Mouse (Mus musculus): ENCODE measurements at regions not wholly inside any gene's neighbourhood (a gene's known extent, or its start where the extent isn't known, plus 50 kb on each side); places are given as distances from the start of the nearest gene placed in this dataset.
A peak's percentile ranks its signal among the peaks of the same experiment; 100 is the strongest.

GRCm38 (mm10) chr2:107609872-107610559 lies 319.6 kb downstream of the Kcna4 start:
- no peak for ATAC-seq (replicated peaks)
- no peak overlapping the region for H3K9ac ChIP-seq
- no peak overlapping the region for H3K4me2 ChIP-seq
- H3K9me3 ChIP-seq, result no peaks in the 10 kb centered on the region
- no peaks in the 10 kb centered on the region for H3K27me3 ChIP-seq (replicated peaks)
- WGBS, result 63% methylated on average over 5 of the region's 5 CpGs
- H3K4me3 ChIP-seq, result no peak overlapping the region
- no peak overlapping the region for H3K27ac ChIP-seq
- H3K4me1 ChIP-seq, result no peaks in the 10 kb centered on the region
- H3K36me3 ChIP-seq (replicated peaks), result no peaks in the 10 kb centered on the region

- Histone ChIP-seq H3K4me1 (no peaks in the 10 kb centered on the region), H3K9ac (no peak overlapping the region), H3K9me3 (no peaks in the 10 kb centered on the region), H3K27ac (no peak overlapping the region), H3K4me2 (no peak overlapping the region), H3K4me3 (no peak overlapping the region), H3K27me3 (replicated peaks) (no peaks in the 10 kb centered on the region), H3K36me3 (replicated peaks) (no peaks in the 10 kb centered on the region)
- 44% methylated on average over 5 of the region's 5 CpGs for WGBS
- ATAC-seq (replicated peaks), result no peak
Observed at GRCm38 (mm10) chr2:107611811-107612210, 321.4 kb downstream of the Kcna4 start.

- Histone ChIP-seq H3K27ac (no peak overlapping the region), H3K9me3 (no peaks in the 10 kb centered on the region), H3K4me3 (no peak overlapping the region), H3K27me3 (replicated peaks) (no peaks in the 10 kb centered on the region), H3K4me1 (no peaks in the 10 kb centered on the region), H3K4me2 (no peak overlapping the region), H3K9ac (no peak overlapping the region), H3K36me3 (replicated peaks) (no peaks in the 10 kb centered on the region)
- no peak for ATAC-seq (replicated peaks)
- 14% methylated on average over 2 of the region's 2 CpGs for WGBS
Observed at GRCm38 (mm10) chr2:107612221-107612620, 321.8 kb downstream of the Kcna4 start.

- H3K9me3 ChIP-seq, result no peaks in the 10 kb centered on the region
- H3K9ac ChIP-seq, result no peak overlapping the region
- H3K27ac ChIP-seq, result no peak overlapping the region
- WGBS, result 68% methylated on average over 3 of the region's 3 CpGs
- no peaks in the 10 kb centered on the region for H3K36me3 ChIP-seq (replicated peaks)
- H3K4me3 ChIP-seq, result no peak overlapping the region
- no peak for ATAC-seq (replicated peaks)
- no peaks in the 10 kb centered on the region for H3K4me1 ChIP-seq
- no peaks in the 10 kb centered on the region for H3K27me3 ChIP-seq (replicated peaks)
- no peak overlapping the region for H3K4me2 ChIP-seq
Observed at GRCm38 (mm10) chr2:107614715-107615114, 324.3 kb downstream of the Kcna4 start.

GRCm38 (mm10) chr2:107627458-107627857 lies 337.0 kb downstream of the Kcna4 start:
- Histone ChIP-seq H3K4me2 (no peak overlapping the region), H3K4me1 (no peaks in the 10 kb centered on the region), H3K27ac (no peak overlapping the region), H3K36me3 (replicated peaks) (no peaks in the 10 kb centered on the region), H3K9ac (no peak overlapping the region), H3K4me3 (no peak overlapping the region), H3K9me3 (no peaks in the 10 kb centered on the region), H3K27me3 (replicated peaks) (no peaks in the 10 kb centered on the region)
- no peak for ATAC-seq (replicated peaks)

- H3K27ac ChIP-seq, result no peak overlapping the region
- no peaks in the 10 kb centered on the region for H3K27me3 ChIP-seq (replicated peaks)
Observed at GRCm38 (mm10) chr2:107659176-107659575, 368.7 kb downstream of the Kcna4 start.

More at GRCm38 (mm10) chr2:107659176-107659575, 368.7 kb downstream of the Kcna4 start:
- Histone ChIP-seq H3K4me1 (no peaks in the 10 kb centered on the region), H3K9me3 (no peaks in the 10 kb centered on the region), H3K36me3 (replicated peaks) (no peaks in the 10 kb centered on the region), H3K4me2 (no peak overlapping the region), H3K9ac (no peak overlapping the region), H3K4me3 (no peak overlapping the region)
- 0 out of 2 replicates have a peak, but pooled peaks have one; percentile 30 for ATAC-seq (replicated peaks)
